Comparison of ENCODE assay signal across 8 mouse cellular contexts in the genomic region with DNA sequence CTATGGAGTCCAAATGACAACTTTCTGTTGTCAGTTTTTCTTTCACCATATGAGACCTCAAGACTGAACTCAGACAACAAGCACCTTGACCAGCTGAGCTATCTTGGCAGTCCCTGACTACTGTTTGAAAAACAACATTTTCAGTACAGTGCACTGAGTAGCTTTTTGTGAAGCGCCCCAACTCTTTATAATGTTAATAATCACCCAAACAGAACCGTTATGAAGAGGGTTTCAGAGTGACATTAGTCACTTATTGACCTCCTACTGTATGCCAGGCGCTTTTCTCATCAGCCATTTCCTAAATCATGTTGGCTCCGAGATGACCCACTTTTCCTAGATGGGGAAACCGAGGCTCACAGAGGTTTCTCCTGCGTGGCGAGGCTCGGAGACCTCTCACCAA. TPM values are rescaled to one million over a fixed set of nuclear protein-coding genes. Genes with fewer than 3 reads are reported as not detected.
A peak's percentile ranks its signal among the peaks of the same experiment; 100 is the strongest.
DNase-seq lines count a peak whose midpoint lies in the region; ATAC-seq and TF ChIP-seq lines count a peak whose summit lies in the region.

No protein-coding gene starts in this region.

- H3K4me1 ChIP-seq in heart, embryonic 12.5 days (replicated peaks), result peaks cover 12% of the 10 kb centered on the region; the same call in 1 of the 2 replicates
- H3K4me1 ChIP-seq in ES-Bruce4 (ENCODE audit: control insufficient read depth, insufficient read depth, low read length), result no peaks in the 10 kb centered on the region
- H3K4me1 ChIP-seq in forebrain, embryonic 16.5 days (replicated peaks; ENCODE audit: control insufficient read depth, insufficient read depth, low read length), result peaks cover 4% of the 10 kb centered on the region
- H3K4me1 ChIP-seq in liver, postnatal 0 days (ENCODE audit: insufficient read depth), result peaks cover 27% of the 10 kb centered on the region

- 8% methylated on average over 8 of the region's 8 CpGs for WGBS in heart, embryonic 12.5 days
- 8% methylated on average over 8 of the region's 8 CpGs for WGBS in forebrain, embryonic 16.5 days
- WGBS in liver, postnatal 0 days (ENCODE audit: insufficient replicate concordance), result 4% methylated on average over 8 of the region's 8 CpGs

- ATAC-seq in heart, embryonic 12.5 days (ENCODE audit: insufficient number of reproducible peaks, low FRiP score), result no peak
- no peak for ATAC-seq in forebrain, embryonic 16.5 days
- peak; percentile 2; the same call in 1 of the 2 replicates for ATAC-seq in liver, postnatal 0 days

- TF ChIP-seq POLR2A in ES-Bruce4 (IDR thresholded peaks at IDR 0.05; ENCODE audit: insufficient read depth, low read length), result no peak

- intact Hi-C loops in heart, postnatal 10 days (cut with DNase I), result loop anchor here (2.0 kb wide), 1 partner anchor 33 kb away; no protein-coding TSS in a partner anchor
- intact Hi-C loops in left cerebral cortex, postnatal 10 days (cut with DNase I), result no loop called here

- peak overlapping the region; percentile 77 for H3K4me2 ChIP-seq in heart, embryonic 12.5 days
- H3K4me2 ChIP-seq in forebrain, embryonic 16.5 days (ENCODE audit: low read length), result peak overlapping the region; percentile 84
- peak overlapping the region; percentile 75 for H3K4me2 ChIP-seq in liver, postnatal 0 days (ENCODE audit: low read depth, low read length)

- TF ChIP-seq EP300 in ES-Bruce4 (IDR thresholded peaks at IDR 0.05; ENCODE audit: insufficient read depth, low read depth, low read length), result no peak
- TF ChIP-seq EP300 in liver, postnatal 0 days (IDR thresholded peaks at IDR 0.05; ENCODE audit: low read depth), result no peak

- H3K9ac ChIP-seq in heart, embryonic 12.5 days, result peak overlapping the region; percentile 87
- H3K9ac ChIP-seq in ES-Bruce4 (ENCODE audit: low read depth, poor library complexity, severe bottlenecking), result peak overlapping the region; percentile 59
- peak overlapping the region; percentile 80 for H3K9ac ChIP-seq in forebrain, embryonic 16.5 days (replicated peaks; ENCODE audit: low read depth, low read length)
- H3K9ac ChIP-seq in liver, postnatal 0 days (replicated peaks), result peak overlapping the region; percentile 84

- H3K4me3 ChIP-seq in heart, embryonic 12.5 days, result peak overlapping the region; percentile 87
- H3K4me3 ChIP-seq in ES-Bruce4 (ENCODE audit: low read depth, low read length), result peak overlapping the region; percentile 77
- peak overlapping the region; percentile 89 for H3K4me3 ChIP-seq in forebrain, embryonic 16.5 days (replicated peaks; ENCODE audit: low read length)
- H3K4me3 ChIP-seq in liver, postnatal 0 days (ENCODE audit: low read depth, low read length), result peak overlapping the region; percentile 84

- no peak for DNase-seq in heart, postnatal 10 days
- no peak for DNase-seq in liver, postnatal 0 days
- no peak for DNase-seq in left cerebral cortex, postnatal 10 days (ENCODE audit: extremely low spot score in 1 of 2, low spot score in 2 of 2)
- DNase-seq in cerebellum, postnatal 14 days, result no peak
- DNase-seq in spleen, postnatal 14 days (ENCODE audit: low spot score in 2 of 2), result no peak

- no peak for TF ChIP-seq CTCF in ES-Bruce4 (IDR thresholded peaks at IDR 0.05; ENCODE audit: low read depth, low read length)
- no peak for TF ChIP-seq CTCF in liver, postnatal 0 days (IDR thresholded peaks at IDR 0.05; ENCODE audit: low read depth)

- no peaks in the 10 kb centered on the region for H3K27me3 ChIP-seq in heart, embryonic 12.5 days (replicated peaks)
- no peaks in the 10 kb centered on the region for H3K27me3 ChIP-seq in ES-Bruce4 (ENCODE audit: control insufficient read depth, insufficient read depth, low read length, poor library complexity, severe bottlenecking)
- H3K27me3 ChIP-seq in forebrain, embryonic 16.5 days (replicated peaks; ENCODE audit: control insufficient read depth, insufficient read depth, low read length), result no peaks in the 10 kb centered on the region
- H3K27me3 ChIP-seq in liver, postnatal 0 days (ENCODE audit: insufficient read depth, low read length), result no peaks in the 10 kb centered on the region

- 0 out of 2 replicates have a peak, but pooled peaks cover 4% of the 10 kb centered on the region for H3K36me3 ChIP-seq in heart, embryonic 12.5 days
- no peaks in the 10 kb centered on the region for H3K36me3 ChIP-seq in ES-Bruce4 (ENCODE audit: control insufficient read depth, insufficient read depth, low read length, poor library complexity, severe bottlenecking)
- H3K36me3 ChIP-seq in forebrain, embryonic 16.5 days (ENCODE audit: control insufficient read depth, insufficient read depth), result no peaks in the 10 kb centered on the region
- peaks cover 12% of the 10 kb centered on the region for H3K36me3 ChIP-seq in liver, postnatal 0 days (replicated peaks; ENCODE audit: insufficient read depth, low read length)

- peak overlapping the region; percentile 40; the same call in 1 of the 2 replicates for H3K27ac ChIP-seq in heart, embryonic 12.5 days (ENCODE audit: poor library complexity, severe bottlenecking)
- no peak overlapping the region for H3K27ac ChIP-seq in ES-Bruce4 (ENCODE audit: insufficient read depth, low read length)
- no peak overlapping the region for H3K27ac ChIP-seq in forebrain, embryonic 16.5 days (ENCODE audit: low read length)
- H3K27ac ChIP-seq in liver, postnatal 0 days (ENCODE audit: low read depth), result peak overlapping the region; percentile 85

- H3K9me3 ChIP-seq in heart, embryonic 12.5 days (replicated peaks), result no peaks in the 10 kb centered on the region
- no peaks in the 10 kb centered on the region for H3K9me3 ChIP-seq in ES-Bruce4 (replicated peaks; ENCODE audit: control insufficient read depth, insufficient read depth, low read length, poor library complexity, severe bottlenecking)
- H3K9me3 ChIP-seq in forebrain, embryonic 16.5 days (ENCODE audit: control insufficient read depth, low read length), result no peaks in the 10 kb centered on the region
- H3K9me3 ChIP-seq in liver, postnatal 0 days (ENCODE audit: low read length), result no peaks in the 10 kb centered on the region

RNA-seq across cellular contexts. Expression of a gene that starts 0.5 kb away (rescaled TPM):
- polyA plus RNA-seq in heart, embryonic 12.5 days (2016; fragmentation: Nextera tagmentation; extraction: Ambion mirVana), result 76.5 and 79.5 TPM in 2 replicates
- 100 to 1,000 TPM; 120 to 121 TPM for total RNA-seq in heart, postnatal 10 days (2021)
- 17.1 and 19.1 TPM in 2 replicates for polyA plus RNA-seq in ES-Bruce4 (2011; ENCODE audit: insufficient read depth, insufficient read length, low read depth, missing spikeins)
- polyA plus RNA-seq in forebrain, embryonic 16.5 days (2015; fragmentation: Nextera tagmentation; extraction: Ambion mirVana), result 73.0 and 77.8 TPM in 2 replicates
- polyA plus RNA-seq in liver, postnatal 0 days (2015; fragmentation: Nextera tagmentation; extraction: Ambion mirVana), result 137 and 144 TPM in 2 replicates
- 10 to 100 TPM; 81.5 to 82.1 TPM for total RNA-seq in left cerebral cortex, postnatal 10 days (2021)

RNA-seq across cellular contexts. Expression of a gene that starts 31.3 kb away (rescaled TPM):
- polyA plus RNA-seq in heart, embryonic 12.5 days (2016; fragmentation: Nextera tagmentation; extraction: Ambion mirVana), result 257 and 259 TPM in 2 replicates
- 100 to 1,000 TPM; 127 to 144 TPM for total RNA-seq in heart, postnatal 10 days (2021)
- 607 and 610 TPM in 2 replicates for polyA plus RNA-seq in ES-Bruce4 (2011; ENCODE audit: insufficient read depth, insufficient read length, low read depth, missing spikeins)
- 255 and 258 TPM in 2 replicates for polyA plus RNA-seq in forebrain, embryonic 16.5 days (2015; fragmentation: Nextera tagmentation; extraction: Ambion mirVana)
- 91.9 and 96.6 TPM in 2 replicates for polyA plus RNA-seq in liver, postnatal 0 days (2015; fragmentation: Nextera tagmentation; extraction: Ambion mirVana)
- total RNA-seq in left cerebral cortex, postnatal 10 days (2021), result 100 to 1,000 TPM; 113 to 115 TPM

RNA-seq across cellular contexts. Expression of a gene that starts 42.3 kb away (rescaled TPM):
- 285 and 287 TPM in 2 replicates for polyA plus RNA-seq in heart, embryonic 12.5 days (2016; fragmentation: Nextera tagmentation; extraction: Ambion mirVana)
- total RNA-seq in heart, postnatal 10 days (2021), result 100 to 1,000 TPM; 343 to 349 TPM
- polyA plus RNA-seq in ES-Bruce4 (2011; ENCODE audit: insufficient read depth, insufficient read length, low read depth, missing spikeins), result 57.9 and 73.6 TPM in 2 replicates
- polyA plus RNA-seq in forebrain, embryonic 16.5 days (2015; fragmentation: Nextera tagmentation; extraction: Ambion mirVana), result 411 and 469 TPM in 2 replicates
- polyA plus RNA-seq in liver, postnatal 0 days (2015; fragmentation: Nextera tagmentation; extraction: Ambion mirVana), result 80.4 and 88.9 TPM in 2 replicates
- total RNA-seq in left cerebral cortex, postnatal 10 days (2021), result 100 to 1,000 TPM; 336 to 350 TPM

Comparison
In these comparisons a context has a peak if more than half of its experiments do, and no peak if none do; other contexts are left out.
1. H3K27ac ChIP-seq: peak in heart, embryonic 12.5 days (single experiment) and liver, postnatal 0 days (single experiment); none in ES-Bruce4 (single experiment) and forebrain, embryonic 16.5 days (single experiment).
2. Peak in every context shown above with its lines, with median percentiles within 50 percentile points of each other: H3K4me2 ChIP-seq, H3K4me3 ChIP-seq and H3K9ac ChIP-seq.